Mouse (Mus musculus) forebrain, embryonic 13.5 days (tissue): ENCODE measurements around the gene Slc13a3. TPM values are rescaled to one million over a fixed set of nuclear protein-coding genes. Genes with fewer than 3 reads are reported as not detected.
A peak's percentile ranks its signal among the peaks of the same experiment; 100 is the strongest.
"Not testable (repeated sequence)": the region's sequence is repeated elsewhere in the genome, so short reads cannot be mapped to it uniquely, and the experiment has no call there.

Experiments
- ATAC-seq: fragments of 200-750 bp; cut with Nextera tagmentation; 2 replicates; pipeline ENCODE4 v1.8.0; 2017
- H3K27ac ChIP-seq: fragments of 300-500 bp; sonication (generic); 2 replicates; pipeline ENCODE4 v1.5.1; 2015; ENCODE audit warnings: inconsistent platforms, mild to moderate bottlenecking, moderate library complexity
- H3K27me3 ChIP-seq: fragments of 300-500 bp; sonication (generic); 2 replicates; pipeline ENCODE4 v1.6.1; 2015; ENCODE audit warnings: mild to moderate bottlenecking, inconsistent platforms
- H3K36me3 ChIP-seq: fragments of 300-500 bp; sonication (generic); 2 replicates; pipeline ENCODE4 v1.6.1; 2015; ENCODE audit warnings: mild to moderate bottlenecking, inconsistent platforms; ENCODE audit not compliant: poor library complexity, severe bottlenecking
- H3K4me1 ChIP-seq: fragments of 300-500 bp; sonication (generic); 2 replicates; pipeline ENCODE4 v1.6.1; 2015; ENCODE audit warnings: inconsistent platforms
- H3K4me2 ChIP-seq: fragments of 300-500 bp; sonication (generic); 2 replicates; pipeline ENCODE4 v1.6.1; 2015; ENCODE audit warnings: inconsistent platforms, mild to moderate bottlenecking, moderate library complexity
- H3K4me3 ChIP-seq: fragments of 300-500 bp; sonication (generic); 2 replicates; pipeline ENCODE4 v1.5.1; 2015; ENCODE audit warnings: mild to moderate bottlenecking, inconsistent platforms
- H3K9ac ChIP-seq: fragments of 300-500 bp; sonication (generic); 2 replicates; pipeline ENCODE4 v1.6.1; 2015; ENCODE audit warnings: mild to moderate bottlenecking, inconsistent platforms
- H3K9me3 ChIP-seq: fragments of 300-500 bp; sonication (generic); replicated peaks from 2 replicates; pipeline ENCODE4 v1.6.1; 2016; ENCODE audit warnings: inconsistent platforms
- WGBS: fragments of 180-500 bp; shearing (Covaris S2); methylation state at CpG from one replicate; pipeline ENCODE4 v1.1.7; 2015; 5-methylcytosine and 5-hydroxymethylcytosine counted together
- polyA plus RNA-seq: library from polyadenylated mRNA; unstranded; fragments of >200 nt; fragmentation: Nextera tagmentation; extraction: Ambion mirVana; gene quantifications from 2 replicates; pipeline ENCODE4 v1.2.1, GENCODE M21; 2015

The Slc13a3 gene
- polyA plus RNA-seq, result 2.8 and 3.1 TPM in 2 replicates

GRCm38 (mm10) chr2:165473003-165473402, at the start of gene Slc13a3:
Slc13a3 (minus strand) TSS chr2:165473230.
- peaks cover 31% of the 10 kb centered on the region for H3K27me3 ChIP-seq
- H3K9ac ChIP-seq, result peak within 1 kb of the TSS; percentile 36; the same call in 1 of the 2 replicates
- peak within 1 kb of the TSS; percentile 55 for H3K4me2 ChIP-seq
- peak within 1 kb of the TSS; percentile 16 for H3K4me3 ChIP-seq
- H3K36me3 ChIP-seq, result no peaks in the 10 kb centered on the region
- WGBS, result 3% methylated on average over 29 of the region's 35 CpGs
- H3K4me1 ChIP-seq, result peaks cover 11% of the 10 kb centered on the region; the same call in 1 of the 2 replicates
- H3K9me3 ChIP-seq, result no peaks in the 10 kb centered on the region
- no peak for ATAC-seq
- no peak within 1 kb of the TSS for H3K27ac ChIP-seq

- peaks cover 15% of the 10 kb centered on the region for H3K4me1 ChIP-seq
- no peaks in the 10 kb centered on the region for H3K27me3 ChIP-seq
- H3K36me3 ChIP-seq, result no peaks in the 10 kb centered on the region
- no peaks in the 10 kb centered on the region for H3K9me3 ChIP-seq
- ATAC-seq, result no peak
- 93% methylated on average over 20 of the region's 20 CpGs for WGBS
- H3K4me3 ChIP-seq, result no peak overlapping the region
- H3K9ac ChIP-seq, result no peak overlapping the region
- no peak overlapping the region for H3K27ac ChIP-seq
- no peak overlapping the region for H3K4me2 ChIP-seq
These were observed 42.2 kb upstream of the Slc13a3 start for GRCm38 (mm10) chr2:165515178-165515728.

GRCm38 (mm10) chr2:165512870-165513600, 40.0 kb upstream of the Slc13a3 start:
- WGBS, result 38% methylated on average over 11 of the region's 11 CpGs
- Histone ChIP-seq H3K27ac (no peak overlapping the region), H3K4me2 (no peak overlapping the region), H3K27me3 (no peaks in the 10 kb centered on the region), H3K4me3 (no peak overlapping the region), H3K4me1 (peaks cover 15% of the 10 kb centered on the region), H3K9me3 (no peaks in the 10 kb centered on the region), H3K9ac (no peak overlapping the region), H3K36me3 (no peaks in the 10 kb centered on the region)
- ATAC-seq, result no peak

- WGBS, result 43% methylated on average over 7 of the region's 7 CpGs
- no peak overlapping the region for H3K27ac ChIP-seq
- no peaks in the 10 kb centered on the region for H3K27me3 ChIP-seq
- peaks cover 15% of the 10 kb centered on the region for H3K4me1 ChIP-seq
- no peaks in the 10 kb centered on the region for H3K36me3 ChIP-seq
- no peak overlapping the region for H3K9ac ChIP-seq
- H3K4me2 ChIP-seq, result no peak overlapping the region
- no peak overlapping the region for H3K4me3 ChIP-seq
- no peak for ATAC-seq
- no peaks in the 10 kb centered on the region for H3K9me3 ChIP-seq
These were observed 39.4 kb upstream of the Slc13a3 start for GRCm38 (mm10) chr2:165512426-165512825.

GRCm38 (mm10) chr2:165511530-165511929, 38.5 kb upstream of the Slc13a3 start:
- not testable (repeated sequence) for ATAC-seq, H3K27me3 ChIP-seq, H3K9me3 ChIP-seq, H3K9ac ChIP-seq, H3K4me2 ChIP-seq, H3K36me3 ChIP-seq, H3K4me3 ChIP-seq, H3K27ac ChIP-seq
- peaks cover 15% of the 10 kb centered on the region for H3K4me1 ChIP-seq
- WGBS, result 88% methylated on average over 4 of the region's 4 CpGs

GRCm38 (mm10) chr2:165510914-165511458, 38.0 kb upstream of the Slc13a3 start:
- H3K27ac ChIP-seq, H3K4me3 ChIP-seq, H3K9ac ChIP-seq, H3K27me3 ChIP-seq, H3K4me2 ChIP-seq, H3K36me3 ChIP-seq, H3K9me3 ChIP-seq, ATAC-seq: not testable (repeated sequence)
- WGBS, result 71% methylated on average over 2 of the region's 2 CpGs
- peaks cover 15% of the 10 kb centered on the region for H3K4me1 ChIP-seq

GRCm38 (mm10) chr2:165510466-165510865, 37.4 kb upstream of the Slc13a3 start:
- Histone ChIP-seq H3K36me3 (no peaks in the 10 kb centered on the region), H3K9me3 (no peaks in the 10 kb centered on the region), H3K4me1 (peaks cover 15% of the 10 kb centered on the region), H3K9ac (no peak overlapping the region), H3K4me3 (no peak overlapping the region), H3K27me3 (no peaks in the 10 kb centered on the region), H3K4me2 (no peak overlapping the region), H3K27ac (no peak overlapping the region)
- ATAC-seq, result no peak
- WGBS, result 39% methylated on average over 5 of the region's 5 CpGs

GRCm38 (mm10) chr2:165509686-165510085, 36.7 kb upstream of the Slc13a3 start:
- Histone ChIP-seq H3K36me3 (no peaks in the 10 kb centered on the region), H3K4me1 (peaks cover 15% of the 10 kb centered on the region), H3K9ac (no peak overlapping the region), H3K4me2 (no peak overlapping the region), H3K4me3 (no peak overlapping the region), H3K9me3 (no peaks in the 10 kb centered on the region), H3K27me3 (no peaks in the 10 kb centered on the region), H3K27ac (no peak overlapping the region)
- no peak for ATAC-seq
- 84% methylated on average over 9 of the region's 9 CpGs for WGBS

GRCm38 (mm10) chr2:165503259-165504203, 30.5 kb upstream of the Slc13a3 start, which contains the start of gene Slc2a10:
Slc2a10 (plus strand) TSS chr2:165503787.
- H3K4me1 ChIP-seq, result peaks cover 15% of the 10 kb centered on the region
- H3K4me3 ChIP-seq, result peak within 1 kb of the TSS; percentile 37
- no peaks in the 10 kb centered on the region for H3K36me3 ChIP-seq
- H3K27me3 ChIP-seq, result no peaks in the 10 kb centered on the region
- H3K4me2 ChIP-seq, result peak within 1 kb of the TSS; percentile 64
- ATAC-seq, result peak; percentile 74
- 5% methylated on average over 26 of the region's 32 CpGs for WGBS
- peak within 1 kb of the TSS; percentile 25 for H3K27ac ChIP-seq
- H3K9ac ChIP-seq, result peak within 1 kb of the TSS; percentile 62
- H3K9me3 ChIP-seq, result no peaks in the 10 kb centered on the region

GRCm38 (mm10) chr2:165498816-165499215, 25.8 kb upstream of the Slc13a3 start:
- WGBS, result 83% methylated on average over 6 of the region's 6 CpGs
- no peaks in the 10 kb centered on the region for H3K9me3 ChIP-seq
- no peaks in the 10 kb centered on the region for H3K36me3 ChIP-seq
- H3K9ac ChIP-seq, result no peak overlapping the region
- H3K4me2 ChIP-seq, result no peak overlapping the region
- ATAC-seq, result no peak
- H3K27me3 ChIP-seq, result no peaks in the 10 kb centered on the region
- no peak overlapping the region for H3K4me3 ChIP-seq
- no peak overlapping the region for H3K27ac ChIP-seq
- peaks cover 20% of the 10 kb centered on the region for H3K4me1 ChIP-seq

- 82% methylated on average over 2 of the region's 2 CpGs for WGBS
- H3K4me3 ChIP-seq, result no peak overlapping the region
- H3K27me3 ChIP-seq, result no peaks in the 10 kb centered on the region
- no peak overlapping the region for H3K9ac ChIP-seq
- H3K36me3 ChIP-seq, result no peaks in the 10 kb centered on the region
- H3K4me2 ChIP-seq, result no peak overlapping the region
- peaks cover 16% of the 10 kb centered on the region for H3K4me1 ChIP-seq
- no peaks in the 10 kb centered on the region for H3K9me3 ChIP-seq
- no peak for ATAC-seq
- no peak overlapping the region for H3K27ac ChIP-seq
These were observed 24.8 kb upstream of the Slc13a3 start for GRCm38 (mm10) chr2:165497706-165498275.
